Comparison of ENCODE assay signal across 8 mouse cellular contexts in genomic region chr2:11778087-11778823, GRCm38 (mm10). TPM values are rescaled to one million over a fixed set of nuclear protein-coding genes. Genes with fewer than 3 reads are reported as not detected.
DNase-seq lines count a peak whose midpoint lies in the region; ATAC-seq lines count a peak whose summit lies in the region.

No protein-coding gene starts in this region.

- H3K4me2 ChIP-seq in hindbrain, embryonic 12.5 days (replicated peaks) = peak overlapping the region; percentile 82

- H3K9me3 ChIP-seq in hindbrain, embryonic 12.5 days (replicated peaks) = 0 out of 2 replicates have a peak, but pooled peaks cover 3% of the 10 kb centered on the region

- peak overlapping the region; percentile 76 for H3K4me3 ChIP-seq in hindbrain, embryonic 12.5 days

- ATAC-seq in hindbrain, embryonic 12.5 days (ENCODE audit: low FRiP score) = peak; percentile 90

- peaks cover 25% of the 10 kb centered on the region for H3K36me3 ChIP-seq in hindbrain, embryonic 12.5 days

- under 1% methylated on average over 43 of the region's 43 CpGs for WGBS in hindbrain, embryonic 12.5 days

- H3K9ac ChIP-seq in hindbrain, embryonic 12.5 days = peak overlapping the region; percentile 79

- peaks cover 38% of the 10 kb centered on the region for H3K4me1 ChIP-seq in hindbrain, embryonic 12.5 days

- no peaks in the 10 kb centered on the region for H3K27me3 ChIP-seq in hindbrain, embryonic 12.5 days

- H3K27ac ChIP-seq in hindbrain, embryonic 12.5 days = peak overlapping the region; percentile 95

- DNase-seq in NIH3T3 (ENCODE audit: low read depth) = peak; percentile 94
- DNase-seq in cerebellum, postnatal 10 days = peak; percentile 94 to 95
- DNase-seq in frontal cortex, postnatal 10 days (ENCODE audit: low spot score in 2 of 2) = peak; percentile 73 to 80
- DNase-seq in layer of hippocampus, postnatal 14 days (ENCODE audit: low spot score in 2 of 2) = peak; percentile 81 to 85
- peak; percentile 85 for DNase-seq in lung, postnatal 14 days
- DNase-seq in retina, adult 2 months (ENCODE audit: low read depth, low spot score) = peak; percentile 81
- DNase-seq in thymus, postnatal 36 days = peak; percentile 85 to 86

RNA-seq across cellular contexts. Expression of gene Ankrd16, which starts 0.6 kb away (rescaled TPM):
- polyA plus RNA-seq in hindbrain, embryonic 12.5 days (2016; fragmentation: Nextera tagmentation; extraction: Ambion mirVana) = 60.6 and 62.8 TPM in 2 replicates
- total RNA-seq in layer of hippocampus, postnatal 14 days (2021) = 10 to 100 TPM; 58.2 to 74.3 TPM

RNA-seq across cellular contexts. Expression of gene Fbh1, which starts 0.9 kb away (rescaled TPM):
- polyA plus RNA-seq in hindbrain, embryonic 12.5 days (2016; fragmentation: Nextera tagmentation; extraction: Ambion mirVana) = 163 and 166 TPM in 2 replicates
- total RNA-seq in layer of hippocampus, postnatal 14 days (2021) = 10 to 100 TPM; 83.4 to 89.3 TPM

Comparison
In these comparisons a context has a peak if more than half of its experiments do, and no peak if none do; other contexts are left out.
1. Peak in every context shown above with its lines: DNase-seq, ATAC-seq, H3K4me3 ChIP-seq and H3K27ac ChIP-seq.